Mouse (Mus musculus) kidney, postnatal 4 days (tissue): ENCODE measurements around the gene Rasgrp3.

ENCODE experiments used
- DNase-seq, 2 experiments: peaks; one replicate each; pipeline ENCODE4 v3.0.0; 2021; ENCODE audit warnings: mixed read lengths in 2 of 2

Rasgrp3 gene

DNA sequence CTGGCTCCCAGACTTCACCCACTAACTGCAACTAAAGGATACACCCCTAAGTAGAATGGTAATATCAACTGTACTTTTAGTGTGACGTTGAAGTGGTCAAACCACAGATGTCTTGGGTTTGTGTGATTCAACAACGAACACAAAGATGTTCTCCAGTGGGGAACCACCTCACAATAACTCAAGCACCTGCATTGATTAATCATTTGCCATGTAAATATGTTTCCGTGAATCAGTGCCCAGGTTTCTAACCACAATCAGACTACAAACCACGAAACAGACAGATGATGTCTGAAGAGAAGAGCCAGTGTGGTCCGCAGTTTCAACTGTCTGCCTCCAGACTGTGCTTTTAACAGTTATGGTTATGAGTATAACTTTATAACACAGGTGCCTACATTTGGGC, 69.4 kb downstream of the Rasgrp3 start:
- DNase-seq, result no peak

DNA sequence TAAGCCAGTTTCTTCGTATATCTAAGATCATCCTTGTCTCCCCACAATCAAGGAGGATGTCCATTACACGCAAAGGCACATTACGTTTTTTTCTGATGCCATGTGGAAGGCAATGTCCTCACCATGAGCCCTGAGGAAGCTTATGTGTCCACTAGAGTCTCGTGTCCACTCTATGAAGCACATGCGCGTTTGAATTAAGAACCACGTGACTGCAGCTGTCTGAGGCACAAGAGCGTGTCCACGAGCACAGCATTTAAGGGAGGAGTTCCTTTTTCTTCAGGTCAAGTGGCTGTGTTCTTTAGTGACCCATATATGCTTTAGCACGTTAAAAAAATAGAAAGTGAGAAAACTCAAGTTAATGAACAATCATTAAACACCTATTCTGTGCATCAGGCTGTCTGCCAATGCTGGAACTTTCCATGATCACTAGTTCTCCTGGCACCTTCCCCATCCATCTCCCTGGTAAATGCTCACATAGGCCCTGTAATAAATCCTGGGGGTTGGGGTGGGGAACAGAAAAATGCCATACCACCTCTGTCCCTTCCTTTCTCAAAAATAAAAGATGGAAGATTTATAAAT, 70.5 kb downstream of the Rasgrp3 start:
- DNase-seq, result peak in 1 of 2 experiments; percentile 13

DNA sequence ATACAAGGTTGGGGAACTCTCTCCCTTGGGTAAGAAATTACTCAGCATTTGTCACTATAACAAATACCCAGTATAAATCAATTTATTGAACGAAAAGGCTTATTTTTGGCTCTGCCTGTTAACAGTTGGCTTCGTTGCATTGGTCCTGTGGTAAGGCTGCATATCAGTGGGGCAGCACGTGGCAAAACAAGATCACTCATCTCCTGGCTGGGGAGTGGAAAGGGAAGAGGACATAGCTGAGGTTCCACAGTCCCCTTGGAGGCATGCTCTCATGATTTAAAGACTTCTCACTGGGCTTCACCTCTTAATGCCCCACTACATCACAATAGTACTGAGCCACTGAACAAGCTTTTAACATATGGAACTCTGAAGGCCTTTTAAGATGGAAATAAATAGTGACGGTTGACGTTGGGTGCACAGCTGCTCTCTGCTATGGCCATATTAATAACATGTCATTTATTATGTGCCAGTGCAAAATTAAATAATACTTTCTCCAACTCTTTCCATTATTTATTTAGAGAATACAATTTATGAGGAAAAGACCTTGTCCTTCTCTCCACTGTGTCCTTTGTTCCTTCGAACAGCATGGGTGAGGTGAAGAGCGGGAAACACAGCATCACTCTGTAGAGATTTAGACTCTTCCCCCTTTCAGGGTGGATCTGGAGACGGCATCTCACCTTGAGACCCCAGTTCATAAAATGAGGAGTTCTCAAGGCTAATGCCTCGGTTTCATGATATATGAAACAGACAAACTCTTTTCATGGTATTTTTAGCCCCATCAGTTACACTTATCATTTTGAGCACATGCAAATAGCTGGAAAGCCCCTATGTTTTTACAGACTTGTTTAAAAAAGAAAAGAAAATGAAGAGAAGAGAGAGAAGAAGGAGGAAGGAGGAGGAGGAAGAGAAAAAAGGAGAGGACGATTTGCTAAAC, 71.3 kb downstream of the Rasgrp3 start:
- DNase-seq, result no peak

DNA sequence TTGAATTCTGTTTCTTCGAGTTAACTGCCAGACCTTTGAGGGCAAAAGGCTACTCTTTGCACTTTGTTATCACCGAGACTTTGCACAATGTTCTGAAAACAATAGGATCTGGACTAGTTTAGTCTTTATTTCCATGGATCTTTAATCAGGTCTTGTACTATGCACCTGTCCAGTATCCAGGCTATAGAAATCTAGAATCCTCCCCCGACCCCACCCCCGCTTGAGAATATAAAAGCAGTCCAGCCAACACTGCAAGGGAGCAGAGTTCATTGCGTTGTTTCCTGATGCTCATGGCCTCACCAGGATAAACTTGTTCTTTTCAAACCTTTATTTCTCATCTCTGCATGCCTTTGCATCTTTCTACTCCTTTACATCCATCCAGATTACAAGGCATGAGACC, 73.6 kb downstream of the Rasgrp3 start:
- DNase-seq, result no peak

DNA sequence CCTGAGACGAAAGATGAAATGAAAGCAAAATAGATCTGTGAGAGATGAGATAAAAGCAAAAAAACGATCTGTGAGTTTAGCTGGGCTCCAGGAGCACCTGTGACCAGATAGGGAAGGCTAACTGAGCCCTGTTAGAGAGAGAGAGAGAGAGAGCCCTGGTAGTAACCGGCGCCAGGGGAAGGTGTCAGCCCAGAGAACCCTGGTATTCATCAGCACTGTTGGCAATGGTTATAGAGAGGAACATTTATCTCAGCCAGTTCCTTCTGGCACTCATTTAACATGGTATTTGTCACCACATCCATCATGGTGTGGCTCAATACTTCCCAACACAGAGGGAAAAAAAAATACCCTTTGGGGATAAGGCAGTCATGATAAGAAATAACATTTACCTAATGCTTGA, 80.9 kb downstream of the Rasgrp3 start:
- DNase-seq, result no peak

DNA sequence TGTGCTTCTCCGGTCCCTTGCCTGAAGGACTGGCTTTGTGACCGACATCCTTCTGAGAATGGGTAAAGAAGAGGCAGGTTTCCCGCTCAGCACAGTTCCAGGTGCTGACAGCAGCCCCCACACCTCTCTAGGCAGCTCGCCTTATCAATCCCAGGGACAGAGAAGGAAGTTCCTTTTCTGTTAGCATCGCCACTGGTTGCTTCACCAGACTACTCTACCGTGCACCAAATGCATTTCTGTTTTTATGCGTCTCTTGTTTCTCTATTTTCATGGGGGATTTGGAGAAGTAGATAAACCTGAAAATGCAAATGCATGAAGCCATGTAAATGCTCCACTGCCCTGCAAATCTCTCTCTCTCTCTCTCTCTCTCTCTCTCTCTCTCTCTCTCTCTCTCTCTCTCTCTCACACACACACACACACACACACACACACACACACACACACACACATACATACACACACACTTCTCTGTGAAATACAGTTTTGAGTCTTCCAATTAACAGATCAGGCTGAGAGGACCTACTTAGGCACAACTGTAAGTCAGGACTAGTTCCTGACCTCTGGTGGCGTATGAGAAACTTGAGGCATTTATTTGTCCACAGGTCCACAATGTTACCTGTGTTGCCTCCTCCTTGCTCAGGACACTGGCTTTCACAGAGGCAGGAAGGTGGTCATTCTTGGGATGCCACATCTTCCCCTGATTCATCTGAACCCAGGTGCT, 82.6 kb downstream of the Rasgrp3 start:
- DNase-seq, result no peak

DNA sequence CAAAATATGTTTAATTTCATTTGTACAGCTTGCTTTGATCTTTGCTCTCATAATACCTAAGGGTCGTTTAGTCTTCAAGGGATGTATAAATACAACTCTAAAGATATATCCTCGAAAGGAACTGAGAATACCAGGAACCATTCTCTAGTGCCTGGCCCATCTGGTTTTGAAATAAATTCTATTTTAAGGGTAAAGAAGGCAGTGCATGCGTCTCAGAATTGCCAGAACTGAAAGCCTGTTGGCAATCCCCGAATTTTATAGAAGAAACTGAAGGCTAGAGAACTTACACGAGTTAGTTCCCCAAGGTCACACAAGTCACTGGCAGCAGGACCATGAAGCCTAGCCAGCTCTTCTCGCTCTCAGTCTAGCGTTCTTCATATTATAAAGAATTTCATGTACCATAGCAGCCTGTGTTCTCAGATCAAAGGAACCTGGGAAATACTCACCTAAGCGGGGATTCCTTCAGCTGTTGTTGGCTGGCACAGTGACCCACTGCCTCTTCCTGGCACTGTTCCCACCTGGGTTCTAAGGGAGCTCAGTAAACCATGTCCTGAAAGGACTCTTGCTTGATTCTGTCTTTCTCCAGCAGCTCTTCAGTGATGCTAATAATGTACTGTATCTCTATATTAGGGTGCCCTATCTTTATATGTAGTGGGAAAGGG, 83.7 kb downstream of the Rasgrp3 start:
- no peak for DNase-seq

DNA sequence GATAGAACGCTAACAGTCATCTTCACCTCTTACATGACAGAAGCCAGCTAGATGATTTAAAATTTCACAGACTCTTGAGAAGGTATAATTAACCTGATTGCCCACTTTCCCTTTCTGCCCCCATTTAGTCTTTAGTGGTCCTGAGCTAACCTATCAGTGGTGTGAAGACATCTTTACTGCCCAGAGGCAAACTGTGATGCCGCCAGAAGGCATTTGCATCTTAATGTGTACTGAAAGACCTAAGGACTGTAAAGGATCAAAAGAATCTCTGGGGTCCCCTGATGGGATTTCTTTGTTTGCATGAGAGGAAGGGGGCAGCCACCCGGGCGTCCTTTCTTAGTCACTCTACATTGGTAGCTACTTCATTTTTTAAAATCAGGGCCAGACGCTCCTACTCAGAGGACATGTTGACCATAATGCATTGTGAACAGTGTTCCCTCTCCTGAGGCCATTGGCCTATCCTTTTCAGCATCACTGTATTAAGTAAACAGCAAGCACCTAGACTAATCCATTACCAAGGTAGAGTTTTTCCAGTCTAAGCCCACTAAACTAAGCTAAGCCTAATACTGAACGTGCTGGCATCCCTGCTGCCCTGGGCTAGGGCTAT, 85.6 kb downstream of the Rasgrp3 start:
- no peak for DNase-seq

DNA sequence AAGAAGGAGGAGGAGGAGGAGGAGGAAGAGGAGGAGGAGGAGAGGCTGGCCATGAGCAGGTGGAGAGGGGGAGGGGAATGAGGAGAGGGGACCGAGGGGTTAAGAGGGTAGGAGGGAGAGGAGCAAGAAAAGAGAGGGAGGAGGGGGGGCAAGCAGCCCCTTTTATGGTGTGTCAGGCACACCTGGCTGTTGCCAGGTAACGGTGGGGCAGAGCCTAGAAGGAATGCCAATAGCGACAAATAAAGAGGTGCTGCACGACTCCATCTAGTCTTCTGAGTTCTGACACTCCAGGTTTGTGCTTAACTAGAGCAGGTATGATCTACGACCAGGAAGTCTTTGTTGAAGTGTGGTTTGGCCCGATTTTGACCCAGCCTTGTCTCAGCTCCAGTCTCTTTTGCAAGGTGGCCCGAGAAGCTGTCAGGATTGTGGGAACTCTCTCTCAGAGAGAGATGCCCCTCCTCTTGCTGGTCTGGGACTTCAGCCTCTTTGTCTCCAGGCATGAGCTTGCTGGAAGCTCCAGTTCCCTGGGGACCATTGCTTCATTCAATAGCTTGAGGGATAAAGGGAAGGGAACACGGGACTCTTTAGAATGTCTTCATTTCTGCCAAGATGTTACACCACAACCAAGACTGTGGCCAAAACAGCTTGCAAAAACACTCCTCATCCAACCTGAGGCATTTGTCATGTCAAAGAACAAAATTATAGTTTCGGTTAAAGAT, 86.8 kb downstream of the Rasgrp3 start:
- no peak for DNase-seq

DNA sequence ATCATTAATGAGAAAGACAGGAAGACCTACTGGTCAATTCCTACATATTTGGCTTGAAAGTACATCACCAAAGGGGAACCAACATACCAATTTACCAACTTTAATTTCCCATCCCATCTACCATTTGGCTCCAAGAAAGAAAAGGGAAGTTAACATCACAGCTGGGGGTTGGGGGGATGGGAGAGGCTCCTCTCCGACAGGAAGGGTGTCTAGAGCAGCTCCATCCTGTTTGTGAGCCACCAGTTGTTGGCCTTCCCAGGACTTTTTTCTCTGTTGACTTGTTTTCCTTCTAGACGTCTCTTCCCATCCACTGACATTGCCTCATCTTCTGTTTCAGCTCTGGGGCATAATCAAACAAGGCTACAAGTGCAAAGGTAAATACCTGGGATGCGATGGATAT, 88.1 kb downstream of the Rasgrp3 start:
- DNase-seq, result peak; percentile 41 to 57

DNA sequence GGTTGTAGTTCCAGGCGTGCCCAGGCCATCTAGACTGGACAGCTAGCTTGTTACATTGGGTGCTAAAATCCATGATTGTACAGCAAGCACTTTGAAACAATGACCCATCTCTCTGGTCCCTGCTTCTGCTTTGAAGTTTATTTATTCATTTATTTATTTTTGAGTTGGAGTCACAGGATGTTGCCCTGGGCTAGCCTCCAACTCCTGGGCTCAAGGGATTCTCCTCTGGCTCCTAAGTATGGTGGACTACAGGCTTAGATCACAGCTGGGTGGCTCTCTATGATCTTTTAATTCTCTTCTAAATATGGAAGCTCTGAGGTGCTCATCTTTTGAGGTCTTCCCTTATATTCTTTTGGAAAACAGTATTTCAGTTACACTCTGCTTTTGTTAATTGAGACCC, 90.7 kb downstream of the Rasgrp3 start:
- DNase-seq, result no peak

DNA sequence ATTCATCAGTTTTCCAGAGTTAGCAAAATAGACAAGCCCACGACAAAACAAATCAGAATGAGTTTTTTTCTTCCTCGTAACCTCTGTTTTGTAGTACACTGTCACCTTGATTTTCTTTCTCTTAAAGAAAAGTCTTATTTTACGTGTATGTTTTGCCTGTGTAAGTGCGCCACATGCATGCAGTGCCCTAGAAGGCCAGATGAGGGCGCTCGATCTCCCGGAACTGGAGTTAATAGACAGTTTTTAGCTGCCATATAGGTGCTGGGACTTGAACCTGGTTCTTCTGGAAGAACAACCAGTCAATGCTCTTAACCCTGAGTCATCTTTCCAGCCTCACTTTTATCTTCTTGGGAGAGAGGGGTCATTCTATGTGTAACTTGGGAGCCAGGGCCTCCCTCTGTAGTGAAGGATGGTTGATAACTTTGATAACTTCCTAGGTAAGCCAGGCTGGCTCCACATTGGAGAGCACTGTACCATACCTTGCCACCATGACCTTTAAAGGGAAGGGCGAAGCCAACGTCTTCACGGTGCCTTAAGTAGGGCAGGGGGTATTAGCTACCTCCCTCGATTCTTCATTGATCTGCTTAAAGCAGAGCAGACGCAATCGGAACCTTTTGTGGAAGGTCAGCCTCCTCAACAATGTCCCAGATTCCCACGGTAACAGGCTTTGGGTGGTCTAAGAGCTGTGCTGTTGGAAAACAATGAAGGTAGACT, 93.7 kb downstream of the Rasgrp3 start:
- no peak for DNase-seq

DNA sequence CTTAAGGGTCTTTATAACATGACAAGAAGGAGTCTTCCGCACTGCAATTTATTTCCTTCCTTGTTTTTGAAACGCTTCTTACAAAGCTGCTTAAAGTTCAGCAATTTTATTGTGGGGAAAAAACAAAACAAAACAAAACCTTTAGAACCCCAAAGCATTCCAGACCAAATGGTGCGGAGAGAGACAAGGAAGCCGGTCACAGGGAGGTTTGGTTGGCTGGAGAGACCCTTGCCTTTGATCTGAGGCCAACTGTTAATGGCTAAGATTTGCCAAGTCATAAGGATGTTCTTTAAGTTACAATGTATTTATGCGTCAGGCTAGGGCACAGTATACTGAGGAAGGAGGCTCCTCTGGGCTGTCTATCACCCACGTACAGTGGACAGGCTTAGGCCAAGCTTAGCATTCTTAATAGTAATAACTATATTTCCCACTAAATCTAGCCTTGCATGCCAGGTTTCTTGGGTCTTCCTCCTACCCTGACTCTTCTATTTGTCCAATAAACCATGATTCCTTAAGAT, 96.8 kb downstream of the Rasgrp3 start:
- DNase-seq, result peak in 1 of 2 experiments; percentile 29

DNA sequence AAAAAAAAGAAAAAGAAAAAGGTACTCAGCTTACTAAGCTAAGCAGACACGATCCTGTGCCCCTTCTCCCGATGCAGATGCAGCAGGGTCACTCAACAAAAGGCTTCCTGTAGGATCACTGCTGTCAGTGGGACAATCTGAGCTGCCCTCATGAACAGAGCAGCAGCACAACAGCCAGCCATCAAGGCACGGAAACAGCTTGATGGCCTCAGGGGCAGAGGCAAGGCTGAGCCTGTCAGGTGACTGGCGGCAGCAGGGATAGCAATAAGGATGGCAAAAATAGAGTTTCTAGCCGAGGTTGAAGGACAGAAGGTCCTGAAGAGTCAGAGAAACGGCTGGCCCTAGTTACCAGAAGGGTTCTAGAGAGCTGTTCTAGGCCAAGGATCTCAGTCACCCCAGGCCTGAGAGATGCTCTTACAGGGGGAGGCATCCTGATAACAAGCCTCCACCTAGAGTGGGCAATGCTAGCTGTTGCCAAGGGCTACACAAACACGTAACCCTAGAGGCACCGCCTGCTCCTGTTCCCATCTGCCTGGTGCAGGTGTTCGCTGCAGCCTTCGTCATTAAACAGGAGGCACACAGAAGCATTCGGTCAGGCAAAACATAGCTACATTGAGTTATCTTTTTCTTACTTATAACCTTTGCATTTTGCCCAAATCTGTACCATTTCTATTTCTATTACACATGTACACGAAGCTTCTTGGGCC, 98.8 kb downstream of the Rasgrp3 start:
- DNase-seq, result no peak

DNA sequence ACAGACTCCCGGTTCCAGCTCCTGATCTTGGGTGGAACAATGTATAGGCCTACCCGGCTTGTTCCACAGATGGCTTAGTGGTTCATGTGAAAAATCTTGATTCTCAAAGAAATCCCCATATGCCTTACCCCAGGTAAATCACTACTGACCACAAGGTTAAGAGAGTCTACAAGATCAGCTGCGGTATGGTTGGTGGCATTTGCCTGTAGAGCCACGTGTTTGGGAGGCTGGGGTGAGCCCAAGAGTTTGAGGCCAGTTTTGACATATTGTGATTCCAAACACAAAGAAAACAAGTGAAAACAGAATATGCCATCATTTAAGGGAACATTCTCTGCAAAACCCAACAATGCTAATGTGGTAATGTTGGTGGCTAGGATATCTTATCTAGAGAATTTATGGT, 99.9 kb downstream of the Rasgrp3 start:
- DNase-seq, result no peak

DNA sequence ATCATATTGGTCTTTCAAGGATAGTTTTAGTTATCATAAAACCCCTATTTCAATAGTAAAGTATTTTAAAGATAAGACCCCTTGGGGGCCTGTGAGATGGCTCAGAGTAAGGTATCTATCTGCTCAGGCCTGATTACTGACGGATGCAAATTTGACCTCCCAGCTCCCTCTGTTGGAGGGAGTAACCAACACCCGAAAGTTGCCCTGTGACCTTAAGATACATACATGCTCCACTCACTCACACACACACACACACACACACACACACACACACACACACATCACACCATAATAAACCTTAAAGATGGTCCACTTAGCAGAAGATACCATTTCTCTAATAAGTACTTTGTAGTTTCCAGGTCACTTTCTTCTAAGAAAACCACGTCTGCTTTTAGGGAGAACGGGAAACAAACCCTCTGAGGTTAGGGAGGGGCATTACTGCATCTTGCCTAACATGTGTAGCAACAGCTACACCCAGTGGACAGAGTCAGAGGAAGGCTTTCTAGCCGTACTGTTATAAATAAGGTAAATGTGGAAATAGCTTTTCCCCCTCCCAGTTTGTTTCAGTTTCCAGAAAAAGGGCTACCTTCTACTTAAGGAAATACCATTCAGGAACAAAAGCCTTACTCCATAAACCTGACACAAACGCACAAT, 100.8 kb downstream of the Rasgrp3 start:
- DNase-seq, result peak; percentile 47 to 59

DNA sequence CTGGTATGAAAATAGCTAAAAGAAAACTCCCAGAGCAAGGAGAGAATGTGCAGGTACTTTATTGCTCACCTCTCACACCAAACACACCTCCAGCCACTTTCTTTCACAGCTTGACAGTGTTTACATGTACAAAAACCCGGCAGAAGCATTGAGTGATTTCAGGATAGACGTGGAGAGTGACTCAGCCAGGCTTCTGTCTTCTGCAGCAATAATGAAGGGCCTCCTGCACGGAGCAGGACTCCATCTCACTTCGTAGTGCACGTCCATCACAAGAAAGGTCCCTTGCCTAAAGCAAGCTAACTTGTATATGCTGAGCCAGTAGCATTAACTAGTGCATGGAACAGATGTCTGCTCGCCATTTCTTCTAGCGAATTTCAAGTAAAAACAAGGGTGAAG, 101.4 kb downstream of the Rasgrp3 start:
- no peak for DNase-seq

DNA sequence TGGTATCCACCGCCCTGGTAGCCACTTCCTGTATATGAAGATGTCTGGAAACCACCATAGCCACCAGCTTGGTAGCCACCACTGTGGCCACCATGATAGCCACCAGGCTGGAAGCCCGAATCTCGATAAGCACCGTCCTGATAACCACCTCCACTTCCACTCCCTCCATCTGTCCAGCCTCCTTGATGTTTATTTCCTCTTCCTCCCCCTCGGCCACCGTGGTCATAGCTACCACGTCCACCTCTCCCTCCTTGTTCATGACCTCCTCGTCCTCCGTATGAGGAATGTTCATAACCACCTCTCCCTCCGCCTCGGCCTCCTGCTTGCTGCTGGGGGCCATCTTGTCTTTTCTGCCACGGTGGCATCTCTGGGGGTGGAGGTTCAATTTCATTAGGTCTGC, 102.7 kb downstream of the Rasgrp3 start:
- DNase-seq, result no peak

DNA sequence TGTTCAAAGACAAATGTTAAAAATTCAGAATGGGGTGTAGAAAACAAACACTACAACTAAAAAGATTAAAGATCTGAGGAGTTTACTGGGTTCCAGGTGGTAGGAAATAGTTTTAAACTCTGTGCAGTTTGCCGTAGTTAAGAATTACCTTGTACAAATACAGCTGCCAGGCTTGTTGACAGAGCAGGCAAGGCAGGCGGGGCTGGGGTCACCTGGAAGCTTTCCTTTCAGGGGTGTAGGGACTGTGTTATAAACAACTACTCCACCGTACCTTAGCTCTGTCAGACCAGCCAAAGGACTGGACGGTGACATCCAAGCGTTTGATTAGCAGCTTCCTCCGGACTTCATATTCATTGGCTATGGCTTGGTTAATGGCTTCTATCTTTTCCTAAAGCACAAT, 103.4 kb downstream of the Rasgrp3 start:
- no peak for DNase-seq

DNA sequence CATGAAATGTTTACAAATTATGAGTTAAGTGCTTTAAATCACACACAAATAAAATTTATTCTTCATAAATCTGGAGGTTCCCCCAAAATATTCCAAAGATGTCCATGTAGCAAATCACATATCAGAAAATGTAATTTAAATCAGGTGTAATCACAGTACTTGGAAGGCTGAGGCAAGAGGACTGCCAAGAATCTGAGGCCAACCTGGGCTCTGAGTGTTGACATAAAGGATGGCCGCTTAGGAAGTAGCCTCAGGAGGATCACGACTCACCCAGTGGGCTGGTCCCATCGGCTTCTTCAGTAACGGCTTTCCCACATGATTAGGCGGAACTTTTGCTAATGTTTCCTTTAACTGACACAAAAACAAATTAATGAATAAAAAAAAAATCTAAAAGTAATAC, 104.1 kb downstream of the Rasgrp3 start:
- no peak for DNase-seq
